Mouse (Mus musculus) cortical plate, adult 2 months (tissue): ENCODE results near the gene Fermt1.

Experiments
- CTCF ChIP-seq: fragments of 200-500 bp; IDR thresholded peaks from 2 replicates; pipeline ENCODE4 v1.5.1; 2011; ENCODE audit warnings: mild to moderate bottlenecking, control low read depth, low read length; ENCODE audit not compliant: insufficient read depth; ENCODE audit errors: extremely low read depth
- POLR2A ChIP-seq: fragments of 200-500 bp; IDR thresholded peaks from 2 replicates; pipeline ENCODE4 v1.6.1; 2011; ENCODE audit warnings: mild to moderate bottlenecking, low read length, control low read depth; ENCODE audit not compliant: insufficient read depth; ENCODE audit errors: extremely low read depth

- TF ChIP-seq CTCF = no peak
- TF ChIP-seq POLR2A = no peak
Measured at GRCm38 (mm10) chr2:132860435-132860834, 85.3 kb downstream of the Fermt1 start.
